Mouse (Mus musculus): ENCODE data around the gene D630003M21Rik. TPM values are rescaled to one million over a fixed set of nuclear protein-coding genes. Genes with fewer than 3 reads are reported as not detected.

D630003M21Rik gene
- polyA plus RNA-seq (2012; fragmentation: generic; extraction: Trizol), result not detected

GRCm38 (mm10) chr2:158228670-158229502 is at the start of gene D630003M21Rik:
Gene D630003M21Rik, minus strand, starts transcription at chr2:158229222.

GRCm38 (mm10) chr2:158258005-158258418 is 29.0 kb upstream of the D630003M21Rik start, which contains the start of gene Bpi:
Gene Bpi, plus strand, starts transcription at chr2:158258094.

GRCm38 (mm10) chr2:158146223-158146622 is 82.8 kb downstream of the D630003M21Rik start, which contains the start of gene Tgm2:
Gene Tgm2, minus strand, starts transcription at chr2:158146436.

Other genes with a start within 250 kb of the D630003M21Rik start
- gene Tti1, start 200.8 kb downstream of the D630003M21Rik start, polyA plus RNA-seq (2012; fragmentation: generic; extraction: Trizol), result 10 to 100 TPM in 1 of 2 experiments, 1 to 10 TPM in 1; 3.0 to 10.6 TPM
- gene Rprd1b, start 200.7 kb downstream of the D630003M21Rik start, polyA plus RNA-seq (2012; fragmentation: generic; extraction: Trizol), result 1 to 10 TPM; 1.5 to 8.3 TPM
- gene Tgm2, start 82.8 kb downstream of the D630003M21Rik start, polyA plus RNA-seq (2012; fragmentation: generic; extraction: Trizol), result 10 to 100 TPM in 1 of 2 experiments, 1 to 10 TPM in 1; 7.2 to 12.8 TPM
- gene Bpi, start 28.9 kb upstream of the D630003M21Rik start, polyA plus RNA-seq (2012; fragmentation: generic; extraction: Trizol), result not detected
- 10 to 100 TPM in 1 of 2 experiments, under 1 TPM in 1; 0.60 to 28.8 TPM for gene Lbp, start 77.3 kb upstream of the D630003M21Rik start, polyA plus RNA-seq (2012; fragmentation: generic; extraction: Trizol)
- gene Snhg11, start 146.4 kb upstream of the D630003M21Rik start, polyA plus RNA-seq (2012; fragmentation: generic; extraction: Trizol), result not detected
- gene Ralgapb, start 180.6 kb upstream of the D630003M21Rik start, polyA plus RNA-seq (2012; fragmentation: generic; extraction: Trizol), result 1 to 10 TPM in 1 of 2 experiments, under 1 TPM in 1; 0.63 to 6.7 TPM